Mouse (Mus musculus): ENCODE data around the gene Tas1r3.

DNA sequence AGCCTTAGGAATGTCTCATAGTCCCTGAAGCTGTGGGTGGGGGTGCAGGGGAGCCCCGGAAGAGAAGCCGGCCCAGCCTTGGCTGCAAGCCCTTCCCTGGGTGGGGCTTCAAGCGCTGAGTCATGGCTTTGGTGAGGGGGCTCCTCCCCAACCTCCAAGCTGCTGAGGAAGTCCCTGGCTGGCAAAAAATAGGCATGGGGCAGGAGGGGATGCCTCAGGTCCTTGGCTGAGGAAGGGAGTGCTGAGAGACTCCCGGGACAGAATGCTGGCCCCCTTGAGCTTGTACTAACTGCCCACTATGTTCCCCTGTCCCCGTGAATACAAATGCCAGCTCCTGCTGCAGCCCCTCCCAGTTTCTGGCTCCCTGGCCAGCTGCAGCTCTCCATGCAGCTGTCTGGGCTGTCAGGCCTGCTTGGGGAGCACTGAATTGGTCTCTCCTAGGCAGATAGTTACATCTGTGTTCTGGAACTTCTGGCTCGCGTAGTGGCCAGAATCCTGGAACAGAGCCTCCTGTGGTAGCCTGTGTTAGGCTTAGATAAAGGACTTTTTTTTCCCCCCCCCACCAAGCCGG lies 31.2 kb upstream of the Tas1r3 start:
- TF ChIP-seq CTCF (IDR thresholded peaks at IDR 0.05; ENCODE audit: low read depth, low read length) = no peak
- TF ChIP-seq GATA1 (IDR thresholded peaks at IDR 0.05; ENCODE audit: borderline replicate concordance, low read length) = no peak
- no peak for TF ChIP-seq POLR2AphosphoS5 (IDR thresholded peaks at IDR 0.05; ENCODE audit: insufficient replicate concordance, low read depth, low read length)

All from G1E (cell line).